Mouse (Mus musculus) testis, postnatal 10 days (tissue): ENCODE measurements at regions not wholly inside any gene's neighbourhood (a gene's known extent, or its start where the extent isn't known, plus 50 kb on each side); places are given as distances from the start of the nearest gene placed in this dataset.

Source experiments
- DNase-seq: peaks from one replicate; pipeline ENCODE4 v3.0.0; 2021; ENCODE audit warnings: low spot score

- DNase-seq, result no peak
These were observed 54.7 kb upstream of the Irx5 start for GRCm38 (mm10) chr8:92302694-92303093.

- DNase-seq, result no peak
These were observed 56.4 kb upstream of the Irx5 start for GRCm38 (mm10) chr8:92301029-92301428.

GRCm38 (mm10) chr8:92286841-92287811, 70.3 kb upstream of the Irx5 start:
- DNase-seq, result no peak

- no peak for DNase-seq
These were observed 81.7 kb upstream of the Irx5 start for GRCm38 (mm10) chr8:92275755-92276154.

GRCm38 (mm10) chr8:92272726-92273125, 84.7 kb upstream of the Irx5 start:
- DNase-seq, result no peak

GRCm38 (mm10) chr8:92272073-92272472, 85.4 kb upstream of the Irx5 start:
- no peak for DNase-seq

GRCm38 (mm10) chr8:92270636-92271035, 86.8 kb upstream of the Irx5 start:
- DNase-seq, result no peak

- DNase-seq, result no peak
These were observed 90.0 kb upstream of the Irx5 start for GRCm38 (mm10) chr8:92267415-92267814.

GRCm38 (mm10) chr8:92260056-92260455, 97.4 kb upstream of the Irx5 start:
- no peak for DNase-seq

GRCm38 (mm10) chr8:92258258-92258657, 99.2 kb upstream of the Irx5 start:
- no peak for DNase-seq

GRCm38 (mm10) chr8:92252597-92253375, 104.6 kb upstream of the Irx5 start:
- DNase-seq, result no peak

- DNase-seq, result peak; percentile 20
These were observed 111.1 kb upstream of the Irx5 start for GRCm38 (mm10) chr8:92246301-92246700.

- DNase-seq, result no peak
These were observed 116.6 kb upstream of the Irx5 start for GRCm38 (mm10) chr8:92240686-92241275.

- no peak for DNase-seq
These were observed 125.8 kb upstream of the Irx5 start for GRCm38 (mm10) chr8:92231326-92232225.

GRCm38 (mm10) chr8:92229526-92229925, 127.9 kb upstream of the Irx5 start:
- DNase-seq, result no peak

- DNase-seq, result no peak
These were observed 132.5 kb upstream of the Irx5 start for GRCm38 (mm10) chr8:92224929-92225328.

- no peak for DNase-seq
These were observed 134.4 kb upstream of the Irx5 start for GRCm38 (mm10) chr8:92222992-92223391.

GRCm38 (mm10) chr8:92219181-92219890, 138.1 kb upstream of the Irx5 start:
- no peak for DNase-seq

- no peak for DNase-seq
These were observed 139.9 kb upstream of the Irx5 start for GRCm38 (mm10) chr8:92217521-92217920.

GRCm38 (mm10) chr8:92216176-92216575, 141.2 kb upstream of the Irx5 start:
- no peak for DNase-seq
